Mouse (Mus musculus) urinary bladder, adult 2 months (tissue): ENCODE data around the gene Morc1. TPM values are rescaled to one million over a fixed set of nuclear protein-coding genes. Genes with fewer than 3 reads are reported as not detected.

Experiments used
- DNase-seq: peaks from one replicate; pipeline ENCODE4 v3.0.0; 2022; ENCODE audit warnings: low spot score
- polyA plus RNA-seq: library from polyadenylated mRNA; depleted of rRNA; stranded (reverse); fragments of >200 nt; gene quantifications from 2 replicates; pipeline ENCODE4 v1.2.3, GENCODE M21; 2012; rRNA removed

Gene Morc1
- polyA plus RNA-seq, 1 experiment = 0.18 TPM

DNA sequence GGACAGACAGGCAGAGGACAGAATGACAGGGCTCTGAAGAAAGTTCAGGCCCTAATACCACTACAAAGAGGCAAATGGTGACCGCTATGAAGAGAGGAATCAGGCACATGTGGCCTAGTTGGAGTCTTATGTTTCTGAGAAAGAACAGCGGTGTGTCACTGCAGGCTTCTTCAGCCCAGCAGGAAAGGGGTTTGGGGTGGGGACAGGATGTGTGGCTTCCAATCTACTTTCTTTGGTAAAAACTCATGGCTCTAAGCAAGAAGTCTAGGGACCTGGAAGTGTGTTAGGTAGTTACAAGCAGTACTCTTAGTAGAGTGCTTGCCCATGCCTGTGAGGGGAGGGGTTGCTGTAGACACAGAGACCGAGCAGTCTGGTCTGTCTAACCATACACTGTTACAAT, 196.3 kb downstream of the Morc1 start:
- no peak for DNase-seq

- no peak for DNase-seq
These were observed 198.7 kb downstream of the Morc1 start for GRCm38 (mm10) chr16:48629710-48630109.

DNA sequence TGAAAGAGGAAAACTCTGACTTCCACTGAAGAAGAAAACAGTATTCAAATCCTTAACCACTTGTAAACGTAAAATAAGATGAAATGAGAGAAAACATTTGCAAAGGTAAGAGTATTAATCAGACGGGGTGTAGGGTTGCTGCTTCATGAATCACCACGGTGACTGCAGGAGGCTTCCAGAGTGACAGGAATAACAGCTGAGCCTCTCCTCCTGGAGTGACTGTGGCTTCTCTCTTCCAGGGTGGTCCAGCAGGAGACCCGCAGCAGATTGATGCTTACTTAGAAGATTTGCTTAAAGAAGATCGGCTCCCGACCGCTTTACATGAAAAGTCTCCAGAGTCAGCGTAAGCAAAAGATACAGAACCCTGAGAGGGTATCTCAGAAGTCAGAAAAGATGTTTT, 199.4 kb downstream of the Morc1 start:
- no peak for DNase-seq

- no peak for DNase-seq
These were observed 201.3 kb downstream of the Morc1 start for GRCm38 (mm10) chr16:48632351-48632750.

GRCm38 (mm10) chr16:48646246-48646645, 215.2 kb downstream of the Morc1 start:
- no peak for DNase-seq

GRCm38 (mm10) chr16:48671696-48672095, 240.7 kb downstream of the Morc1 start:
- no peak for DNase-seq

GRCm38 (mm10) chr16:48672664-48673063, 241.6 kb downstream of the Morc1 start:
- DNase-seq = no peak

DNA sequence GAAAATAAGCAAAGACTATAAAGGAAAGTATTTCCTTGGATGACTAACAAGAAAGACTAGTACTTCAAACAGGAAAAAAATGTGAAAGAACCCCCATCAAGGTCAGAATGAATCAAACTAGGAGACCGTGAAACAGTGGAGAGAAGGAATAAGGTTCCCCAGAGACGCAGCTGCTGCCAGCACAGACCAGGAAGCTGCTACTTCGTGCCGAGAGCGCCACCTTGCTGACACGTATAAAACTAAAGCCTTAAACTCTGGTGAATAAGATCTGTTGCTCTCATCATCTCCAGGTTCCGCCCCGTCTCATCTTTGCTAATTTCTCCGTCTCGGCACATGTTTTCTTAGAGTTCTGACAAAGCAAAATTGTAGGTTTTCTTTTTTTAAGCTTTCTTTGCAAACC, 244.6 kb downstream of the Morc1 start:
- DNase-seq = peak; percentile 26

- DNase-seq = no peak
These were observed 245.2 kb downstream of the Morc1 start for GRCm38 (mm10) chr16:48676205-48676604.

- DNase-seq = no peak
These were observed 246.3 kb downstream of the Morc1 start for GRCm38 (mm10) chr16:48677381-48677780.

DNA sequence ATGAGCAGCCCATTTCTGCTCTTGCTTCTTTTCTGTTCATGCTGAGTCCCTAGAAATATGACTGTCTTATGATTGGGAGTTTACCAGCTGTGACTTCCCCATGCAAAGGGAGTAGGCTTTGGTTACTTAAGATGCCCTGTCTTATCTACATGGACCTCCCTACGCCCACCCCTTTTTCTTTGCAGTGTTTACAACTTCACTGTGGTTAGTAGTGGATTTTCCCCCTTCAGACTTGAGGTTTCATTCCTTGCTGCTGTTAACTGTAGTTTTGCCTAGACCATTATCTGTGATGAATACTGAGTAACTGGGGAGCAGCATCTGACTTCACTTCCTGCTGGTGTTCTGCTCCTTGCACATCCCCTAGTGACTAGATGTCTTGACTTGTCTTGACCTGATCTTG, 247.0 kb downstream of the Morc1 start:
- DNase-seq = no peak

Other genes starting within 250 kb of the Morc1 start
- gene Dppa4, start 147.5 kb upstream of the Morc1 start, polyA plus RNA-seq = not detected in 2 replicates
- not detected in 2 replicates for gene Dppa2, start 127.3 kb upstream of the Morc1 start, polyA plus RNA-seq
- gene Gm5485, start 18.8 kb upstream of the Morc1 start, polyA plus RNA-seq = not detected in 2 replicates